Mouse (Mus musculus): Measurements from ENCODE around the gene Arnt2. TPM values are rescaled to one million over a fixed set of nuclear protein-coding genes. Genes with fewer than 3 reads are reported as not detected.

The Arnt2 gene
- polyA plus RNA-seq, 1 experiment from 2014 or later: 1.9 TPM

DNA sequence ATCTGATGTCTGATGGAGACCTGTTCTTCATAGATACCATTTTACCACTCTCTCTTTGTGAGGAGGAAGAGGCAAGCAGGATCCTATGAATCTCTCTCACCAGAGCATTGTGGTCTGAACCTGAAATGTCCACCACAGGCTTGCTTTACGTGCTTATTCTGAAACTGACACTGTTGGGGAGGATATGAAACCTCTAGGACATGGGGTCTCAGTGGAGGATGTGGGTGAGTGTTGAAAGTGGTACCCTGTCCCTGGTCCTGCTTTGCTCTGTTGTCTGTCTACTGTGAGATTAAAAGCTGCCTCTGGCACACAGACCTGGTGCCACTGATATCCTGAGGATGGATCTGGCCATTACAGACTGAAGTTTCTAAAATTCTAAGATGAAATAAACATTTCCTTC lies 88.4 kb downstream of the Arnt2 start:
- WGBS: 78% methylated on average over 1 of the region's 1 CpGs
- H3K4me1 ChIP-seq (ENCODE audit: control insufficient read depth, insufficient read depth, low read length): no peaks in the 10 kb centered on the region
- H3K9me3 ChIP-seq (ENCODE audit: control insufficient read depth, low read length): no peaks in the 10 kb centered on the region
- H3K4me3 ChIP-seq (ENCODE audit: low read length): no peak overlapping the region
- no peaks in the 10 kb centered on the region for H3K27me3 ChIP-seq (replicated peaks; ENCODE audit: control insufficient read depth, insufficient read depth, low read length)
- no peaks in the 10 kb centered on the region for H3K36me3 ChIP-seq (ENCODE audit: control insufficient read depth, insufficient read depth, low read length)
- H3K9ac ChIP-seq (ENCODE audit: low read depth, low read length): no peak overlapping the region
- H3K4me2 ChIP-seq (ENCODE audit: low read depth, low read length): no peak overlapping the region
- H3K27ac ChIP-seq (ENCODE audit: low read length): no peak overlapping the region
- no peak for ATAC-seq

DNA sequence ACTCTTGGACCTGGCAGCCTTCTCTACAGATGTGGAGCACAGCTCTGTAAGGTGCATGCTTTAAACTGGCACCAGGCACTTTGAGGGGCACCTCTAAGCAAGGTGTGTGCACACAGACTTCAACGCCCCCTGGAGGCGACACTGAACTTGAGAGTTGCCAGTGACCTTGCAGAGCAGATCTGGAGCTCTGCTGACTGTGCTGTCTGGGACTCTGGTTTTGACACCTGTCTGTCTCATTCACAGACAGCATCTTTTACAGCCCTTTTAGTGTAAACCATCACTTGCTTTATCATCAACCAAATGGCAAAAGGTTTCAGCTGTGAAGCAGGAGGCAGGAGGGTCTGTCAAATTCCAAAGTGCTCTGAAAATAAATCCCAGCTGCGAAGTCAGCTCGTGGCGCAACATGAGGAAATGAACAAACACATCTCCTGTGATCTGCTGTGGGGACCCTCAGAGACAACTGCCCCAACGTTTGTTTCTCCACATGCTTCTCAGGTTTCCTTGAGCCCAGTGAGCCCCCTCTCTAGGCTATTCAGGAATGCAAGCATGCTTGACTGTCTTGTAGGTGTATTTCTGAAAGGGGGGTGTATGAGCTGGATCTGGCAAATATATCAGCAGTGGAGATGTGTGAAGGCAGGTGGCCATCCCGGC lies 94.5 kb downstream of the Arnt2 start:
- ATAC-seq: no peak
- Histone ChIP-seq H3K27me3 (replicated peaks; ENCODE audit: control insufficient read depth, insufficient read depth, low read length) (no peaks in the 10 kb centered on the region), H3K4me3 (ENCODE audit: low read length) (no peak overlapping the region), H3K36me3 (ENCODE audit: control insufficient read depth, insufficient read depth, low read length) (no peaks in the 10 kb centered on the region), H3K4me2 (ENCODE audit: low read depth, low read length) (no peak overlapping the region), H3K9me3 (ENCODE audit: control insufficient read depth, low read length) (no peaks in the 10 kb centered on the region), H3K4me1 (ENCODE audit: control insufficient read depth, insufficient read depth, low read length) (no peaks in the 10 kb centered on the region), H3K27ac (ENCODE audit: low read length) (no peak overlapping the region), H3K9ac (ENCODE audit: low read depth, low read length) (no peak overlapping the region)
- WGBS: 60% methylated on average over 7 of the region's 7 CpGs

DNA sequence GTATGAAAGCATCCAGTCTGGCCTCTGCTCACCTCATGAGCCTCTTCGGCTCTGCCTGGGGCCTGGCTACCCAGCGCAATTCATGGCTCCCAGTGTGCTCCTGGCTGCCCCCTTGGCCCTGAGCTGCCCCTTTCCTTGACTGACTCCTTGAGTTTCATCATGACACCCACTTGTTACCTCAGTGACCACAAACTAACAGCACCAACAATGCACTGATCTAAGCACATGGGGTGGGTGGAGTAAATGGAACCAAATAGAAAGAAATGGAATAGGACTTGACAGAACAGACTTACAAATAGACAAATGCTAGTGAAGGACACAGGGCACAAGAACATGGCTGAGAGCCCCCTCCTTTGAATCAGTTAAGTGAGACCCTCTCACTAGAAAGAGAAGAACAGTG lies 95.2 kb downstream of the Arnt2 start:
- Histone ChIP-seq H3K9me3 (ENCODE audit: control insufficient read depth, low read length) (no peaks in the 10 kb centered on the region), H3K9ac (ENCODE audit: low read depth, low read length) (no peak overlapping the region), H3K4me3 (ENCODE audit: low read length) (no peak overlapping the region), H3K4me1 (ENCODE audit: control insufficient read depth, insufficient read depth, low read length) (no peaks in the 10 kb centered on the region), H3K36me3 (ENCODE audit: control insufficient read depth, insufficient read depth, low read length) (no peaks in the 10 kb centered on the region), H3K27ac (ENCODE audit: low read length) (no peak overlapping the region), H3K27me3 (replicated peaks; ENCODE audit: control insufficient read depth, insufficient read depth, low read length) (no peaks in the 10 kb centered on the region), H3K4me2 (ENCODE audit: low read depth, low read length) (no peak overlapping the region)
- WGBS: 97% methylated on average over 2 of the region's 2 CpGs
- no peak for ATAC-seq

DNA sequence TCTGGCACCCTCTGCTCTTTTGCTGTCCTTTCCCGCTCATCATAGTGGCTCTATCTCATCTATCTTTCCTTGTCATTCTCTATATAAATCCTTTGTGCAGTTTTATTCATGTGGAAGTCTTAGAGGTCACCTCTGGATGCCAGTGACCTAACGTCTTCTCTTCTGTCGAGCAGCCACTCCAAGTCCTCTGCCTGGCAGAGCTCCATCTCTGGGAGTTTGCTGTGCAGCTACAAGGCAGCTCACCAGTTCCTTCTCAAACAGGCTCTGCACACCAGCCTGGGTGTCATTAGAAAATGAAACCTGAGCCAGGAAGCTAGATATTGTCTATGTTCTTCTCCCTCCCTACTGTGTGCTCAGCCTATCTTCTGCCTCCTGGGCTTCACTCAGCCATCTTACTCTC lies 98.4 kb downstream of the Arnt2 start:
- Histone ChIP-seq H3K9me3 (ENCODE audit: control insufficient read depth, low read length) (no peaks in the 10 kb centered on the region), H3K9ac (ENCODE audit: low read depth, low read length) (no peak overlapping the region), H3K36me3 (ENCODE audit: control insufficient read depth, insufficient read depth, low read length) (no peaks in the 10 kb centered on the region), H3K4me2 (ENCODE audit: low read depth, low read length) (no peak overlapping the region), H3K27me3 (replicated peaks; ENCODE audit: control insufficient read depth, insufficient read depth, low read length) (no peaks in the 10 kb centered on the region), H3K27ac (ENCODE audit: low read length) (no peak overlapping the region), H3K4me3 (ENCODE audit: low read length) (no peak overlapping the region), H3K4me1 (ENCODE audit: control insufficient read depth, insufficient read depth, low read length) (no peaks in the 10 kb centered on the region)
- WGBS: 71% methylated on average over 3 of the region's 3 CpGs
- no peak for ATAC-seq

DNA sequence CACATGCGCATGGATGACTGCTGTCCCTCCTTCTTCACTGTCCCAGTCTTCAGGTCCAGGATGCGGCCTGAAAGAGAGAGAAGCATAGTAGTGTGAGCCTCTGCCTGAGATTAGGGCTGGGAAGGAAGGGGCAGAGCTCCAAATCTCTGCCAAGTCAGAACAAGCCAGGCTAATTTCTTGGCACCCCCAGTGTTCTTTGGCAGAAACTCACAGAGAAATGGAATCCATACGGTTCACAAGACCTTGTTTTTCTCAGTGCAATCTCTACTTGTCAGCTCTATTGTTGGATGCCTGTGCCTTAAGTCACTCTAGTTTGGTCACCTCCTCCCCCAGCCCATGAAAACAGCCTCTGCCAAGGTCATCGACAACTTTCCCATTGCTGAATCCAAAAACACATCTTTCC lies 99.1 kb downstream of the Arnt2 start:
- no peak for ATAC-seq
- H3K27ac ChIP-seq (ENCODE audit: low read length): no peak overlapping the region
- no peaks in the 10 kb centered on the region for H3K4me1 ChIP-seq (ENCODE audit: control insufficient read depth, insufficient read depth, low read length)
- no peaks in the 10 kb centered on the region for H3K36me3 ChIP-seq (ENCODE audit: control insufficient read depth, insufficient read depth, low read length)
- no peak overlapping the region for H3K4me3 ChIP-seq (ENCODE audit: low read length)
- WGBS: 86% methylated on average over 4 of the region's 4 CpGs
- no peak overlapping the region for H3K4me2 ChIP-seq (ENCODE audit: low read depth, low read length)
- H3K9ac ChIP-seq (ENCODE audit: low read depth, low read length): no peak overlapping the region
- H3K9me3 ChIP-seq (ENCODE audit: control insufficient read depth, low read length): no peaks in the 10 kb centered on the region
- H3K27me3 ChIP-seq (replicated peaks; ENCODE audit: control insufficient read depth, insufficient read depth, low read length): no peaks in the 10 kb centered on the region

DNA sequence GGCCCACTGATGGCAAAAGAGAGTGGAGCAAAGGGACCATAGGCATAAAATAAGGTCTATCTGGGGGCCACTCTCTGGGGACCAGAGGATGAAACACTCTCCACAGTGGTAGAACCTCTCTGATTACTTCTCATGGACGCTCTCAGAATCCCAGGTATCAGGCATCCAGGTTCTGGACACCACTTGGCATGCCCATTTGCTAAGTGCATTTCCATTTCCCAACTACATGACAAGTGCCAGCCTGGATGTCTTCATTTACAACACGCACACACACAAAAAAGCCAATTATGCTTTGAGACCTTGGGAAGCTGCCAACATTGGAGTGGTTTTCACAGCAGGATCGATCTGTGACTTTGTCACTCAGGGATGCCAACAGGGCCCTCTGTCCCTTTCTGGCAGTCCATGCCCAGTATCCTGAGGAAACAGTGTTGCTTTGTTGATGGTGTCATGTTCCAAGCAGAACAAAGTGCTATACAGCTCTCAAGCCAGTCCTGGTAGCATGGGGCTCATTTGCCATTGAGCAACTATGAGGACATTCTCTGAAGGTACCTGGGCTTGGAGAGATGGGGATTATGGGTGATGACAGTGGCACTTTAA lies 102.5 kb downstream of the Arnt2 start:
- Histone ChIP-seq H3K9ac (ENCODE audit: low read depth, low read length) (no peak overlapping the region), H3K36me3 (ENCODE audit: control insufficient read depth, insufficient read depth, low read length) (no peaks in the 10 kb centered on the region), H3K27me3 (replicated peaks; ENCODE audit: control insufficient read depth, insufficient read depth, low read length) (no peaks in the 10 kb centered on the region), H3K27ac (ENCODE audit: low read length) (no peak overlapping the region), H3K4me1 (ENCODE audit: control insufficient read depth, insufficient read depth, low read length) (no peaks in the 10 kb centered on the region), H3K4me2 (ENCODE audit: low read depth, low read length) (no peak overlapping the region), H3K4me3 (ENCODE audit: low read length) (no peak overlapping the region), H3K9me3 (ENCODE audit: control insufficient read depth, low read length) (no peaks in the 10 kb centered on the region)
- WGBS: 86% methylated on average over 3 of the region's 3 CpGs
- ATAC-seq: no peak

DNA sequence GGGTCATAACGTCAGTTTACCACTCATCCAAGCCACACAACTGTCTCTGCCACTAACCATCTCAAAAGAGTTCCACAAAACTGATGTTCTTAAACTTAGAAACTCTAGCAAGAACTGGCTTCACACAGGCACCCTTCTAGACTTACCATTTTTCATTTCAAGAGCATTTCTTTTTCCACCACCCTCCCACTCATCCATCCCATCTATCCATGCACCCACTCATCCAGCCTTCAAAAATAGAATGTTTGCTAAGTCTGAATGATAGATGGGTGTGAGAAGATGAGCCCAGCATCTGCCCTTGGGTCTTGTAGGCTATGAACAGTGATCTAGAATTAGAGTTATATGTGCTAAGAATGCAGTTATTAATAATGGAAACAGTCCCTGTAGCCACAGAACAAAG lies 109.7 kb downstream of the Arnt2 start:
- 80% methylated on average over 1 of the region's 1 CpGs for WGBS
- H3K27me3 ChIP-seq (replicated peaks; ENCODE audit: control insufficient read depth, insufficient read depth, low read length): no peaks in the 10 kb centered on the region
- no peak overlapping the region for H3K9ac ChIP-seq (ENCODE audit: low read depth, low read length)
- no peak overlapping the region for H3K27ac ChIP-seq (ENCODE audit: low read length)
- no peaks in the 10 kb centered on the region for H3K36me3 ChIP-seq (ENCODE audit: control insufficient read depth, insufficient read depth, low read length)
- no peak for ATAC-seq
- H3K9me3 ChIP-seq (ENCODE audit: control insufficient read depth, low read length): no peaks in the 10 kb centered on the region
- H3K4me1 ChIP-seq (ENCODE audit: control insufficient read depth, insufficient read depth, low read length): no peaks in the 10 kb centered on the region
- no peak overlapping the region for H3K4me2 ChIP-seq (ENCODE audit: low read depth, low read length)
- no peak overlapping the region for H3K4me3 ChIP-seq (ENCODE audit: low read length)

DNA sequence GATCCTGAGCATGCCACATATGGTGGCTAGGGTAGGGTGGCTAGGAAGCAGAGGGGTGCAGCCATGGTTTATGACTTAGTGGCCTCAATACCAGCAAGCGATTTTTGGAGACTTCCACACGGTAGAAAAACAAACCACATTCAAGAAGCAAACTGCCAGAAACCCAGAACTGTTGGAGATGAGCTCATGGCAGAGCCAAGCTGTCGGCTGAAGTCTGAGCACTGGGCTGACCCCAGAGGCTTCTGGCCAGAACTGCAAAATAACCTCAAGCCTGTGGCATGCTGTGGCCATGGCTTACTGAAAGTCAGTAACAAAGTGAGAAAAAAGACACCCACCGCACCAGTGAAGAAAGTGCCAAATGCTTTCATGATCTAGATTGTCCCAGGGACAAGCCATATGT lies 110.4 kb downstream of the Arnt2 start:
- ATAC-seq: no peak
- H3K27ac ChIP-seq (ENCODE audit: low read length): no peak overlapping the region
- no peaks in the 10 kb centered on the region for H3K27me3 ChIP-seq (replicated peaks; ENCODE audit: control insufficient read depth, insufficient read depth, low read length)
- H3K36me3 ChIP-seq (ENCODE audit: control insufficient read depth, insufficient read depth, low read length): no peaks in the 10 kb centered on the region
- H3K4me2 ChIP-seq (ENCODE audit: low read depth, low read length): no peak overlapping the region
- H3K4me1 ChIP-seq (ENCODE audit: control insufficient read depth, insufficient read depth, low read length): no peaks in the 10 kb centered on the region
- WGBS: 84% methylated on average over 4 of the region's 4 CpGs
- H3K9me3 ChIP-seq (ENCODE audit: control insufficient read depth, low read length): no peaks in the 10 kb centered on the region
- no peak overlapping the region for H3K4me3 ChIP-seq (ENCODE audit: low read length)
- no peak overlapping the region for H3K9ac ChIP-seq (ENCODE audit: low read depth, low read length)

DNA sequence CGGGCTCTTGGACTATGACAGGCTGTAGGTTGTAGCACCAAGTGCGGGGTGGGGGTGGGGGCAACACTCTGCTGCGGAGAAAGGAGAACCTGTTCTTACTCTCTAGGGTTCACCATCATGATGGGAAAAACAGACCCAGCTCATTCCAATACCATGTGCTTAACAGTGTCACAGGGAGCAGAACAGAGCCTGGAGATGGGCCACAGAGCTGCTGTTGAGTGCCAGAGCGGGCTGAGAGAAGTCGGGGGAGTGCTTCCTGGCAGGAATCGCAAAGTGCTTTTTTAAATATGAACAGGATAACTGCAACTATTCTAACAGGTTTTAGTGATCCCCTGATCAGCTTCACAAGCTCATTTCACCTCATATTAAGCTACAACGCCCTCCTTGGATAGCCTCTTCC lies 116.9 kb downstream of the Arnt2 start:
- Histone ChIP-seq H3K4me1 (ENCODE audit: control insufficient read depth, insufficient read depth, low read length) (no peaks in the 10 kb centered on the region), H3K4me3 (ENCODE audit: low read length) (no peak overlapping the region), H3K9me3 (ENCODE audit: control insufficient read depth, low read length) (no peaks in the 10 kb centered on the region), H3K36me3 (ENCODE audit: control insufficient read depth, insufficient read depth, low read length) (no peaks in the 10 kb centered on the region), H3K9ac (ENCODE audit: low read depth, low read length) (no peak overlapping the region), H3K4me2 (ENCODE audit: low read depth, low read length) (no peak overlapping the region), H3K27me3 (replicated peaks; ENCODE audit: control insufficient read depth, insufficient read depth, low read length) (no peaks in the 10 kb centered on the region), H3K27ac (ENCODE audit: low read length) (no peak overlapping the region)
- ATAC-seq: no peak
- WGBS: 73% methylated on average over 7 of the region's 7 CpGs

DNA sequence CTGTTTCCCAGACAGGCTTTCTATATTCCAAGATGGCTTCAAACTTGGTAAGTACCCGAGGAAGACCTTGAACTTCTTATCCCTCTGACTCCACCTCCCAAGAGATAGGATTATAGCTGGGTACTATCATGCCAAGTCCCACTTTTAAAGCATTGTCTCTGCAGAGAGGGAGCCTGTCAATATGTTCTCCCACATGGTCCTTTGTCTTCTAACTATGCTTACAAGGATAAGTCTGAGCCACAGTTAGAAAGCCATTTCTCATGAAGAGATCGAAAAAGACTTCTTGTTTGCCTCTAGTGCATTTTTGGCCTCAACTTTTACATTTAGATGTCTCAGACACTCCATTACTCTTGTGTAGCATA lies 122.8 kb downstream of the Arnt2 start:
- H3K9ac ChIP-seq (ENCODE audit: low read depth, low read length): no peak overlapping the region
- ATAC-seq: no peak
- 69% methylated on average over 2 of the region's 2 CpGs for WGBS

More for the DNA sequence above, 122.8 kb downstream of the Arnt2 start:
- Histone ChIP-seq H3K4me2 (ENCODE audit: low read depth, low read length) (no peak overlapping the region), H3K9me3 (ENCODE audit: control insufficient read depth, low read length) (no peaks in the 10 kb centered on the region), H3K27ac (ENCODE audit: low read length) (no peak overlapping the region), H3K27me3 (replicated peaks; ENCODE audit: control insufficient read depth, insufficient read depth, low read length) (no peaks in the 10 kb centered on the region), H3K4me1 (ENCODE audit: control insufficient read depth, insufficient read depth, low read length) (no peaks in the 10 kb centered on the region), H3K4me3 (ENCODE audit: low read length) (no peak overlapping the region), H3K36me3 (ENCODE audit: control insufficient read depth, insufficient read depth, low read length) (no peaks in the 10 kb centered on the region)

All from intestine, embryonic 16.5 days (tissue).